Mouse (Mus musculus) T-helper 2 cell (primary cell): ENCODE measurements around the gene Olfr1143.

Experiments used
- in situ Hi-C: fragments of 300-600 bp; cut with MboI, MseI; formaldehyde crosslinking; loops from one replicate; pipeline ENCODE4 v1.15.1; 2025; ENCODE audit warnings: high pct_unique_total_duplicates

The Olfr1143 gene

GRCm38 (mm10) chr2:87800292-87800691 lies at the start of gene Olfr1143:
Gene Olfr1143 (plus strand): TSS chr2:87800592.
- in situ Hi-C loops = no loop called here

- in situ Hi-C loops = no loop called here
These were observed 46.5 kb upstream of the Olfr1143 start, which contains the start of gene Olfr1141 for GRCm38 (mm10) chr2:87753891-87754290. Gene Olfr1141 (minus strand): TSS chr2:87753991.

- in situ Hi-C loops = no loop called here
These were observed 24.2 kb upstream of the Olfr1143 start for GRCm38 (mm10) chr2:87776143-87776542.

- in situ Hi-C loops = no loop called here
These were observed 21.2 kb upstream of the Olfr1143 start, which contains the start of gene Olfr152 for GRCm38 (mm10) chr2:87779183-87779582. Gene Olfr152 (plus strand): TSS chr2:87779483.

GRCm38 (mm10) chr2:87809522-87809921 lies 9.1 kb downstream of the Olfr1143 start, which contains the start of gene Olfr1145:
Gene Olfr1145 (plus strand): TSS chr2:87809822.
- in situ Hi-C loops = no loop called here

GRCm38 (mm10) chr2:87830233-87830632 lies 29.8 kb downstream of the Olfr1143 start, which contains the start of gene Olfr1148:
Gene Olfr1148 (plus strand): TSS chr2:87830533.
- in situ Hi-C loops = no loop called here

- in situ Hi-C loops = no loop called here
These were observed 43.3 kb downstream of the Olfr1143 start, which contains the start of gene Olfr1150-ps1 for GRCm38 (mm10) chr2:87843693-87844092. Gene Olfr1150-ps1 (plus strand): TSS chr2:87843993.
